Mouse (Mus musculus) hindbrain, embryonic 16.5 days (tissue): ENCODE measurements around the gene Hcrt. TPM values are rescaled to one million over a fixed set of nuclear protein-coding genes. Genes with fewer than 3 reads are reported as not detected.

Source experiments
- ATAC-seq: fragments of 200-750 bp; cut with Nextera tagmentation; 2 replicates; pipeline ENCODE4 v1.8.0; 2017; ENCODE audit warnings: moderate TSS enrichment, moderate library complexity
- H3K27ac ChIP-seq: fragments of 300-500 bp; sonication (generic); 2 replicates; pipeline ENCODE4 v1.5.1; 2014; ENCODE audit warnings: low read depth, mild to moderate bottlenecking, control low read depth, low read length, moderate library complexity
- H3K27me3 ChIP-seq: fragments of 300-500 bp; sonication (generic); replicated peaks from 2 replicates; pipeline ENCODE4 v1.6.1; 2014; ENCODE audit warnings: low read length; ENCODE audit not compliant: control insufficient read depth, insufficient read depth
- H3K36me3 ChIP-seq: fragments of 300-500 bp; sonication (generic); 2 replicates; pipeline ENCODE4 v1.6.1; 2014; ENCODE audit warnings: mild to moderate bottlenecking, low read length, moderate library complexity, mixed read lengths; ENCODE audit not compliant: control insufficient read depth, insufficient read depth
- H3K4me1 ChIP-seq: fragments of 300-500 bp; sonication (generic); 2 replicates; pipeline ENCODE4 v1.6.1; 2014; ENCODE audit warnings: low read depth, low read length; ENCODE audit not compliant: control insufficient read depth, insufficient read depth
- H3K4me2 ChIP-seq: fragments of 300-500 bp; sonication (generic); 2 replicates; pipeline ENCODE4 v1.6.1; 2014; ENCODE audit warnings: mild to moderate bottlenecking, low read length, control low read depth, moderate library complexity
- H3K4me3 ChIP-seq: fragments of 300-500 bp; sonication (generic); 2 replicates; pipeline ENCODE4 v1.5.1; 2014; ENCODE audit warnings: mild to moderate bottlenecking, low read length, control low read depth, moderate library complexity
- H3K9ac ChIP-seq: fragments of 300-500 bp; sonication (generic); 2 replicates; pipeline ENCODE4 v1.6.1; 2014; ENCODE audit warnings: low read depth, mild to moderate bottlenecking, control low read depth, low read length, moderate library complexity
- H3K9me3 ChIP-seq: fragments of 300-500 bp; sonication (generic); 2 replicates; pipeline ENCODE4 v1.6.1; 2014; ENCODE audit warnings: mild to moderate bottlenecking, low read length, moderate library complexity; ENCODE audit not compliant: control insufficient read depth
- WGBS: fragments of 180-500 bp; shearing (Covaris S2); extraction: QIAGEN DNeasy Blood & Tissue Kit; methylation state at CpG from one replicate; pipeline ENCODE4 v1.1.7; 2014; 5-methylcytosine and 5-hydroxymethylcytosine counted together
- polyA plus RNA-seq: library from polyadenylated mRNA; unstranded; fragments of >200 nt; fragmentation: Nextera tagmentation; extraction: Ambion mirVana; gene quantifications from 2 replicates; pipeline ENCODE4 v1.2.1, GENCODE M21; 2015

Hcrt gene
- polyA plus RNA-seq, 1 experiment from 2014 or later: 0.48 TPM

- Histone ChIP-seq H3K27ac (peak overlapping the region; percentile 67), H3K4me3 (peak overlapping the region; percentile 68), H3K4me1 (peaks cover 12% of the 10 kb centered on the region), H3K4me2 (peak overlapping the region; percentile 81), H3K9me3 (no peaks in the 10 kb centered on the region), H3K27me3 (no peaks in the 10 kb centered on the region), H3K36me3 (peaks cover 8% of the 10 kb centered on the region), H3K9ac (peak overlapping the region; percentile 75)
- 1% methylated on average over 35 of the region's 35 CpGs for WGBS
- peak; percentile 51 for ATAC-seq
Measured at GRCm38 (mm10) chr11:100758707-100759610, 3.8 kb downstream of the Hcrt start.

GRCm38 (mm10) chr11:100757566-100757965, 5.2 kb downstream of the Hcrt start:
- 91% methylated on average over 12 of the region's 12 CpGs for WGBS

GRCm38 (mm10) chr11:100756476-100756875, 6.3 kb downstream of the Hcrt start:
- Histone ChIP-seq H3K4me2 (no peak overlapping the region), H3K9me3 (no peaks in the 10 kb centered on the region), H3K36me3 (peaks cover 16% of the 10 kb centered on the region), H3K9ac (no peak overlapping the region), H3K4me1 (peaks cover 12% of the 10 kb centered on the region), H3K27me3 (no peaks in the 10 kb centered on the region), H3K4me3 (no peak overlapping the region), H3K27ac (no peak overlapping the region)
- no peak for ATAC-seq
- 66% methylated on average over 6 of the region's 6 CpGs for WGBS

More at GRCm38 (mm10) chr11:100757566-100757965, 5.2 kb downstream of the Hcrt start:
- Histone ChIP-seq H3K9me3 (no peaks in the 10 kb centered on the region), H3K4me1 (peaks cover 12% of the 10 kb centered on the region), H3K27me3 (no peaks in the 10 kb centered on the region), H3K4me2 (no peak overlapping the region), H3K9ac (no peak overlapping the region), H3K36me3 (peaks cover 8% of the 10 kb centered on the region), H3K4me3 (no peak overlapping the region), H3K27ac (no peak overlapping the region)
- ATAC-seq: no peak

GRCm38 (mm10) chr11:100754693-100755057, 8.1 kb downstream of the Hcrt start:
- no peak overlapping the region for H3K4me2 ChIP-seq
- peaks cover 17% of the 10 kb centered on the region for H3K36me3 ChIP-seq
- H3K27ac ChIP-seq: no peak overlapping the region
- peaks cover 5% of the 10 kb centered on the region for H3K4me1 ChIP-seq
- ATAC-seq: no peak
- 94% methylated on average over 3 of the region's 3 CpGs for WGBS
- H3K9me3 ChIP-seq: no peaks in the 10 kb centered on the region
- no peak overlapping the region for H3K4me3 ChIP-seq
- no peak overlapping the region for H3K9ac ChIP-seq
- H3K27me3 ChIP-seq: no peaks in the 10 kb centered on the region

GRCm38 (mm10) chr11:100754021-100754692, 8.6 kb downstream of the Hcrt start:
- Histone ChIP-seq H3K36me3 (peaks cover 20% of the 10 kb centered on the region), H3K27ac (no peak overlapping the region), H3K27me3 (no peaks in the 10 kb centered on the region), H3K9me3 (no peaks in the 10 kb centered on the region), H3K9ac (no peak overlapping the region), H3K4me1 (peaks cover 4% of the 10 kb centered on the region), H3K4me2 (no peak overlapping the region), H3K4me3 (no peak overlapping the region)
- 87% methylated on average over 12 of the region's 12 CpGs for WGBS
- no peak for ATAC-seq

- Histone ChIP-seq H3K4me3 (no peak overlapping the region), H3K9ac (no peak overlapping the region), H3K4me1 (no peaks in the 10 kb centered on the region), H3K9me3 (no peaks in the 10 kb centered on the region), H3K36me3 (peaks cover 22% of the 10 kb centered on the region), H3K27ac (no peak overlapping the region), H3K4me2 (no peak overlapping the region), H3K27me3 (no peaks in the 10 kb centered on the region)
- WGBS: 25% methylated on average over 10 of the region's 10 CpGs
- no peak for ATAC-seq
Measured at GRCm38 (mm10) chr11:100752294-100752693, 10.4 kb downstream of the Hcrt start.

GRCm38 (mm10) chr11:100750127-100750526, 12.6 kb downstream of the Hcrt start:
- Histone ChIP-seq H3K4me2 (no peak overlapping the region), H3K9me3 (no peaks in the 10 kb centered on the region), H3K36me3 (peaks cover 17% of the 10 kb centered on the region), H3K9ac (no peak overlapping the region), H3K27me3 (no peaks in the 10 kb centered on the region), H3K4me1 (no peaks in the 10 kb centered on the region), H3K27ac (no peak overlapping the region), H3K4me3 (no peak overlapping the region)
- 88% methylated on average over 16 of the region's 16 CpGs for WGBS
- ATAC-seq: no peak

- H3K36me3 ChIP-seq: peaks cover 19% of the 10 kb centered on the region
Measured at GRCm38 (mm10) chr11:100749469-100749868, 13.3 kb downstream of the Hcrt start.

GRCm38 (mm10) chr11:100748620-100749019, 14.1 kb downstream of the Hcrt start:
- no peak overlapping the region for H3K4me2 ChIP-seq
- no peak overlapping the region for H3K4me3 ChIP-seq
- H3K27me3 ChIP-seq: no peaks in the 10 kb centered on the region
- H3K9ac ChIP-seq: no peak overlapping the region
- no peak overlapping the region for H3K27ac ChIP-seq
- no peaks in the 10 kb centered on the region for H3K9me3 ChIP-seq
- WGBS: 86% methylated on average over 4 of the region's 4 CpGs
- no peak for ATAC-seq
- H3K4me1 ChIP-seq: no peaks in the 10 kb centered on the region
- peaks cover 19% of the 10 kb centered on the region for H3K36me3 ChIP-seq

More at GRCm38 (mm10) chr11:100749469-100749868, 13.3 kb downstream of the Hcrt start:
- no peaks in the 10 kb centered on the region for H3K27me3 ChIP-seq
- H3K4me2 ChIP-seq: no peak overlapping the region
- H3K4me1 ChIP-seq: no peaks in the 10 kb centered on the region
- 51% methylated on average over 25 of the region's 25 CpGs for WGBS
- no peak overlapping the region for H3K4me3 ChIP-seq
- H3K9me3 ChIP-seq: no peaks in the 10 kb centered on the region
- H3K27ac ChIP-seq: no peak overlapping the region
- ATAC-seq: no peak
- no peak overlapping the region for H3K9ac ChIP-seq
